Mouse (Mus musculus) lung, adult 18-20 months (tissue): Measurements from ENCODE around the gene Lbh.

ENCODE experiments used
- DNase-seq, 2 experiments: peaks; one replicate each; pipeline ENCODE4 v3.0.0; 2022; ENCODE audit warnings: mixed read lengths in 2 of 2

The Lbh gene

GRCm38 (mm10) chr17:72911751-72912150 is 6.4 kb upstream of the Lbh start:
- DNase-seq: no peak

GRCm38 (mm10) chr17:72914082-72914481 is 4.0 kb upstream of the Lbh start:
- DNase-seq: peak; percentile 5 to 34

DNA sequence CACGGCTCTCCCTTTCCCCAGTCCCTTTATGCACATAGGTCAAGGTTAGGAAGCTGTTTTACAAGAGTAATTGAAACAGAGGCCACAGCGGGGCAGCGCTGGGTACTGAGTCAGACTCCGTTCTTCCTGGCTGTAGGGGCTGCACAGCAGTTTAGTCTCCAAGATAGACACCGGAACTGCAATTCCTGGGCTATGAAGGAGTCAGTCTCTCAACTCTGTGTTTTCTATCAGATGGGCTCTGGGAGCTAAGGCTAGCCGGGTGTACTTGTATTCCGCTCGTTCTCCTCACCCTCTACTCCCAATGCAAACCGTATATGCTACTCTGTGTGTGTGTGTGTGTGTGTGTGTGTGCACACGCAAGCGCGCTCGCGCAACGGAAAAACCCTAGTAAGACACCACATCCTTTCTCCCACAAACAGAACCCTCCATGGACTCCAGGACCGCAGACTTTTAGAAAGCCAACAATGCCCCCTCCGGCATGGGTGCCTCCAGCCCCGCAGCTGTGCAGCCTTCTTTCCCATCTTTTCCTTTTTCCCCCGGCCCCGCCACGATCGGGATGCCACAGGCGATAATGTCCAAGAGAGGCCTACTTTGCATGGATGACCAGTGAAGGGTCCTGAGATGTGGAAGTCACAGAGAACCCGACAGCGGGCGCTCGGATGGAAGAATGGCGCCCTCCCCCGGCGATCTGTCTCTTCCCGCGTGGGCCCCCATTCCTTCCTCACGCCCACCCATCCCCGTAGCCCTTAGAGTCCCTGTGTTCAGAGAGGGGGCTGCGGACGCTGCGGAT is 669 bp upstream of the Lbh start:
- DNase-seq: peak; percentile 66 to 67

- DNase-seq: peak; percentile 49 to 55
Measured at GRCm38 (mm10) chr17:72918571-72919541, 751 bp downstream of the Lbh start.

DNA sequence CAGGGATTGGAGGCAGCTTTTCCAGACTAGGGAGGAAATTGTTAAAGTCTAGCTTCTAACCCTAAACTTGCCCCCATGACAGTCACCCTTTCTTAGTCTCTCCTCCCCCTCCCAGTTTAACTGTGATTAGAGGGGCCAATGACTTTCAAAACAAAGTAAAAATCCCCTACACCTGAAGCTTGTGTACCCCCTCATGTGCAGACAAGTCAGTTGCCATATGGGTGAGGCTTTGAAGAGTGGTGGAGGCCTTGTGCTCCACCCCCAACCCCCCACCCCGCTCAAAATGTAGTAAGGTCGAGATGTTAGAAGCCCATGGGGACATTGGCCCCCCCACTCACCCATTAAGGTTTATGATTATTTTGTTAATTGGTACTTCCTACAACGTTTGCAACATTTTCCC is 1.5 kb downstream of the Lbh start:
- no peak for DNase-seq

- peak in 1 of 2 experiments; percentile 1 for DNase-seq
Measured at GRCm38 (mm10) chr17:72920430-72920829, 2.3 kb downstream of the Lbh start.

DNA sequence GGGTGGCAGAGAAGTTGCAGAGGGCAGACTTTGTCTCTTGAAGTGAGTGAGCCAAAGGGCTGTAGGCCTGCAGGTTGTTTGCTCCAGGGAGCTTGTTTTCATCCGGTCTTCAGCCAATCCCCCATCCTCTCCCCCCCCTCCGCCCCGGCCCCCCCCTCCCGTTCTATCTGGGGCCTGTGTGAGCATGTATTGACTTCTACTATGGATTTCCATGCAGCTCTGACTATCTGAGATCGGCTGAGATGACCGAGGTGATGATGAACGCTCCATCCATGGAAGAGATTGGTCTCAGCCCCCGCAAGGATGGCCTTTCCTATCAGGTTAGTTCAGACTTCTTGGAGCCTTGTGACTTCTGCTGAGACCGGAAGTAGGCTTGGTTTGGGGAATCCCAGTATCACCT is 2.9 kb downstream of the Lbh start:
- peak in 1 of 2 experiments; percentile 2 for DNase-seq

- DNase-seq: peak in 1 of 2 experiments; percentile 2
Measured at GRCm38 (mm10) chr17:72922206-72922605, 4.1 kb downstream of the Lbh start.

- no peak for DNase-seq
Measured at GRCm38 (mm10) chr17:72923283-72923682, 5.2 kb downstream of the Lbh start.

GRCm38 (mm10) chr17:72924295-72924694 is 6.2 kb downstream of the Lbh start:
- DNase-seq: no peak

GRCm38 (mm10) chr17:72925111-72925510 is 7.0 kb downstream of the Lbh start:
- peak; percentile 49 to 56 for DNase-seq

- DNase-seq: no peak
Measured at GRCm38 (mm10) chr17:72925804-72926617, 7.9 kb downstream of the Lbh start.

GRCm38 (mm10) chr17:72926994-72927393 is 8.9 kb downstream of the Lbh start:
- DNase-seq: no peak

DNA sequence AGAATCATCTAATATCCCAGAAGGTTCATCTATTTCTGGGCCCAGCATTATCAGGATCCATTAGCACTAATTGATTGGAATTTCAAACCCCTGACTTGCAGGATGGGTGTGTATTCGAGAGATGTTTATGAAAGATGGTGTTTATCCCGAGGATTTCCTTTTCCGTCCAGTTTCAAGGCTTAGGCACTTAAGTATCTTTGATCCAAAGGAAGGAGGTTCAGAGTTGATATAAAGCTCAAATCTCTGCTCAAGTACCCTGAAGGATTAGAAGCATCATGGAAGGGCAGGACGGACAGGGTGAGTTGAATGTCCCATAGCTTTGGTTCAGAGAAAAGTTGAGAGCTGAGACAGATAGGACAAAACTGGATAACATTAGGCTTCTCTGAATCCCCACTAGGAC is 15.0 kb downstream of the Lbh start:
- DNase-seq: no peak

DNA sequence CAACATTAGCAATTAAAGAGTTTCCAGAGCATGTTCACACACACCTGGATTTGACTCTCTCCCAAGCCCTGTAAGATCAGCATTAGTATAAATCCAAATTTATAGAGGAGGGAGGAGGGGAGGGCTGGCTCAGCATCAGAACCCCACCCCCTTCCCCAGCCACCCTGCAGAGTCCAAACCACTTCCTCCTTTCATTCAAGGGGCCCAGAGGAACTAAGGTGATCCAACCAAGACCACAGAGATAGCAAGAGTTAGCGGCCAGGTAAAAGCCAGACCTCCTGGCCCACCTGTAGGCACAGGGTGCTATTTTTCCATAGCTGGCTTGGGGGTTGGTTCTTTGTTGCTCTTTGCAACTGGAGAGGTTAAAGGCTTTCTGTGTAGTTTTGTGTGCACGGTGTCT is 16.0 kb downstream of the Lbh start:
- no peak for DNase-seq

DNA sequence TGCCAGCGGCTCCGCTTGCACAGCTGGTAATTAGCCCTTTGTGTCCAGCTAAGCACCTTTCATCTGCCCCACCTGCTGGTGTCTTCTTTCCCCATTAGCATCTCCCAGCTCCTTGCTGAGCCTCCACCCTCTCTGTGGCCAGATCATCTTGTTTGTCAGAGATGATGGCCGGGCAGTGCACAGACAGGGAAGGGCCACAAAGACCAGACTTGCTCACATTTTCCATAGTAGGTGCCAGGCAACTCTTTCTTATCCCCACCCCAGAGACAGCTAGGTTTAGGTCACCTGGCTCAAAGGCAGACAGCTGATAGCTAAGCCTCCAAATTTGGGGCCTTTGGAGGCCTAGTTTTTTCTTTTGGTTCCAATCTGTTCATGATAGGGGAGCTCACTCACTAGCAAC is 16.5 kb downstream of the Lbh start:
- no peak for DNase-seq

DNA sequence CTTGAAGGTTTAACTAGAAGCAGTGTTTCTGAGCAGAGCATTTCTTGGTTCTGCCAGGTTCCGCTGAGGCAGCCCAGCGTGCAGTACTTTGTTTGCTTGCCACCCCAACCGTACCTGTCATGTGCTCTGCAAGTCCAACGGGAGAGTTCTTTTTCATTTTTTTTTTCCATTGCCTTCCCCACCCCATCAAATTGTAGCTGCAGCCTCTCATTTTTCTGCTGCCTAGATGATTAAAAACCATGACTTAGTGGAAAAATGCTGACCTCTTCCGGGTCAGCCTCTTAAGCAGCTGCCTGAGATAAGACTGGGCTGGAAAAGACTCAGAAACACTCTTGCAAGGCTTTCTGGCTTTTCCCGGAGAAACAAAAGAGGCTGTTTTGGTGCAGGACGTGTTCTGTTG is 17.8 kb downstream of the Lbh start:
- DNase-seq: peak in 1 of 2 experiments; percentile 39

DNA sequence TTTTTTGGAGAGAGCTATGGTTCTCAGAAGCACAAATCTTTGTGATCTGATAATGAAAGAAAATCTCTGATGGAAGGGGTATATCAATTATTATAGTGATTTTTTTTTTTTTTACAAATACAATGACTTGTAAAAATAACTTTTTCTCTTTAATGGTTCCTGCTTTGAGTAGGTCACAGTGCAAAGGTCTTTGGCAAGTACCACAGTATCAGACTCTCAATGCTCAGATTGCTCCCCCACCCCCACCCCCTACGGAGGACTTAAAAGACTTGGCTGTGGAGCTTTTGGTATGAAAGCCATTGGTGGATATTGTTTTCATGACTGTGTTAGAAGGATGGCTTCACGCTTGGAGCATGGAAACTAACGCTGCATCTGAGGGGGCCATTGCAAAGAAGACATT is 18.2 kb downstream of the Lbh start:
- DNase-seq: no peak

GRCm38 (mm10) chr17:72937204-72937603 is 19.1 kb downstream of the Lbh start:
- no peak for DNase-seq

- DNase-seq: peak; percentile 15 to 41
Measured at GRCm38 (mm10) chr17:72938026-72938795, 20.1 kb downstream of the Lbh start.

DNA sequence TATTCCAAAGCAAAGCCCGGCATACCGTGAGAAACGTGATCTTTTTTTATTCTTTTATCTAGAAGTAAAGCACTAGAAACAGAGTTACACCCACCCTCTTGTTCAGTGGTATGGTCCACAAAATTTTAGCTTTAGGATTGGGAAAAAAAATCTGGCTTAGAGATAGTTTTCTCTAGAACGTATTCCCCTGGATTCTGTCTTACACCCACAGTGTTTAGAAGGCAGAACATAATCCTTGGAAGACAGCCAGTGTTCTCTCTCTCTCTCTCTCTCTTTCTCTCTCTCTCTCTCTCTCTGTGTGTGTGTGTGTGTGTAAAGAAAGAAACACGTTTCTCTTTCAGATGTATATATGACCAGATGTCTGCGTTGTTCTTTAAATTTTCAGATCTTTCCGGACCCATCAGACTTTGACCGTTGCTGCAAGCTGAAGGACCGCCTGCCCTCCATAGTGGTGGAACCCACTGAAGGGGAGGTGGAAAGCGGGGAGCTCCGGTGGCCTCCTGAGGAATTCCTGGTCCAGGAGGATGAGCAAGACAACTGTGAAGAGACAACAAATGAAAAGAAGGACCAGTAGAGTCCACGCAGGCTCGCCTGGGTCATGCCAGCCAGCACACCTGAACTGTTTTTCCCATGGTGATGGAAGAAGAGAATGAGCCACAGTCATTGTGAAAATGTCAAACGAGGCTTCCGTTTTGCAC is 20.9 kb downstream of the Lbh start:
- DNase-seq: no peak

DNA sequence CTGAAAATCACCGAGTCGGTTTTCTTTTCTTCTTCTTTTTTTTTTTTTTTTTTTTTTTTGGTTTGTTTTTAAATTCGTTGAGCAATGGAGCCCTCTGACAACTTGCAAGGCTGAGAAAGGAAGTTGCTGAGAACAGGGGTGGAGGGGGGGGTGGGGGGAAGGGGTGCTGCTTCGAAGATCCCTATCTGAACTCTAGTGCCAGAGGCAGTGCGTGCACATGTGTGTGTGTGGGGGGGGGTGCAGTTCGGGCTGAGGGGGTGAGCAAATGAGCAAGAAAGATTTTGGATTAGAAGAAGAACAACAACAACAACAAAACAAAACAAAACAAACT is 21.4 kb downstream of the Lbh start:
- no peak for DNase-seq
